Mouse (Mus musculus) C2C12 (cell line): ENCODE results near the gene Col4a2. TPM values are rescaled to one million over a fixed set of nuclear protein-coding genes. Genes with fewer than 3 reads are reported as not detected.

Source experiments
- H3K27me3 ChIP-seq: one replicate; pipeline ENCODE4 v1.6.1; 2011; ENCODE audit not compliant: control insufficient read depth, insufficient read depth, insufficient read length
- H3K36me3 ChIP-seq: one replicate; pipeline ENCODE4 v1.6.1; 2011; ENCODE audit not compliant: control insufficient read depth, insufficient read depth
- H3K4me3 ChIP-seq: one replicate; pipeline ENCODE4 v1.5.1; 2011; ENCODE audit warnings: mild to moderate bottlenecking, control low read depth; ENCODE audit not compliant: poor library complexity, insufficient read depth, severe bottlenecking
- H3K79me2 ChIP-seq: one replicate; pipeline ENCODE4 v1.6.1; 2011; ENCODE audit not compliant: control insufficient read depth, insufficient read depth
- H3K79me3 ChIP-seq: one replicate; pipeline ENCODE4 v1.6.1; 2011; ENCODE audit warnings: low read depth, control low read depth
- H3ac ChIP-seq: one replicate; pipeline ENCODE3; 2011; ENCODE audit warnings: low read depth; ENCODE audit not compliant: control insufficient read depth, insufficient read length
- CEBPB ChIP-seq: IDR thresholded peaks from one replicate; pipeline ENCODE4 v1.6.1; 2011; ENCODE audit warnings: low read depth, mild to moderate bottlenecking, control low read depth, moderate library complexity
- CTCF ChIP-seq: IDR thresholded peaks from one replicate; pipeline ENCODE4 v1.5.1; 2011; ENCODE audit not compliant: control insufficient read depth, insufficient read depth, insufficient read length
- FOSL1 ChIP-seq: IDR thresholded peaks from one replicate; pipeline ENCODE4 v1.8.0; 2011; ENCODE audit warnings: mild to moderate bottlenecking, low read length; ENCODE audit not compliant: poor library complexity, insufficient read depth, severe bottlenecking
- MAX ChIP-seq: IDR thresholded peaks from one replicate; pipeline ENCODE4 v1.6.1; 2011; ENCODE audit warnings: mild to moderate bottlenecking, control low read depth
- MYOD1 ChIP-seq: IDR thresholded peaks from one replicate; pipeline ENCODE4 v1.6.1; 2011; ENCODE audit warnings: low read depth; ENCODE audit not compliant: control insufficient read depth, insufficient read length
- MYOG ChIP-seq: IDR thresholded peaks from one replicate; pipeline ENCODE4 v1.6.1; 2011; ENCODE audit not compliant: control insufficient read depth, insufficient read length; ENCODE audit errors: extremely low read depth
- USF1 ChIP-seq: IDR thresholded peaks from one replicate; pipeline ENCODE4 v1.6.1; 2011; ENCODE audit warnings: low read depth, mild to moderate bottlenecking, control low read depth, moderate library complexity
- polyA plus RNA-seq: library from polyadenylated mRNA; unstranded; fragments of >200 nt; fragmentation: generic; extraction: Trizol; gene quantifications from one replicate; pipeline ENCODE4 v1.2.1, GENCODE M21; 2012; ENCODE audit warnings: missing spikeins

Col4a2 gene
- polyA plus RNA-seq, 1 experiment: 68.8 TPM

GRCm38 (mm10) chr8:11361546-11362277 lies 49.1 kb downstream of the Col4a2 start:
- H3K79me2 ChIP-seq: no peaks in the 10 kb centered on the region
- no peak for TF ChIP-seq CTCF
- TF ChIP-seq FOSL1: no peak
- TF ChIP-seq CEBPB: no peak
- no peak for TF ChIP-seq MAX
- no peak for TF ChIP-seq MYOG
- no peak for TF ChIP-seq MYOD1
- no peak for TF ChIP-seq USF1
- H3ac ChIP-seq: no peak overlapping the region
- no peaks in the 10 kb centered on the region for H3K27me3 ChIP-seq
- no peak overlapping the region for H3K4me3 ChIP-seq
- no peaks in the 10 kb centered on the region for H3K79me3 ChIP-seq
- H3K36me3 ChIP-seq: no peaks in the 10 kb centered on the region

- H3K79me2 ChIP-seq: peaks cover under 1% of the 10 kb centered on the region
- H3K36me3 ChIP-seq: no peaks in the 10 kb centered on the region
- no peaks in the 10 kb centered on the region for H3K79me3 ChIP-seq
- no peak for TF ChIP-seq MAX
- no peak for TF ChIP-seq CEBPB
- TF ChIP-seq CTCF: no peak
- TF ChIP-seq FOSL1: no peak
- no peak for TF ChIP-seq MYOG
- no peak for TF ChIP-seq USF1
- TF ChIP-seq MYOD1: no peak
- H3ac ChIP-seq: no peak overlapping the region
- H3K27me3 ChIP-seq: no peaks in the 10 kb centered on the region
- no peak overlapping the region for H3K4me3 ChIP-seq
These were observed 49.9 kb downstream of the Col4a2 start for GRCm38 (mm10) chr8:11362278-11363214.

GRCm38 (mm10) chr8:11363340-11364126 lies 50.9 kb downstream of the Col4a2 start:
- H3K4me3 ChIP-seq: no peak overlapping the region
- H3K36me3 ChIP-seq: no peaks in the 10 kb centered on the region
- H3K27me3 ChIP-seq: no peaks in the 10 kb centered on the region
- no peak overlapping the region for H3ac ChIP-seq
- H3K79me3 ChIP-seq: no peaks in the 10 kb centered on the region
- H3K79me2 ChIP-seq: peaks cover 10% of the 10 kb centered on the region
- no peak for TF ChIP-seq CTCF

- peaks cover 20% of the 10 kb centered on the region for H3K79me2 ChIP-seq
- H3ac ChIP-seq: no peak overlapping the region
- no peaks in the 10 kb centered on the region for H3K27me3 ChIP-seq
- TF ChIP-seq CTCF (no peak), USF1 (no peak), MYOG (no peak)
- H3K4me3 ChIP-seq: no peak overlapping the region
- no peaks in the 10 kb centered on the region for H3K79me3 ChIP-seq
- no peaks in the 10 kb centered on the region for H3K36me3 ChIP-seq
These were observed 53.6 kb downstream of the Col4a2 start for GRCm38 (mm10) chr8:11366251-11366650.

- Histone ChIP-seq H3K4me3 (no peak overlapping the region), H3K79me2 (peaks cover 20% of the 10 kb centered on the region), H3ac (no peak overlapping the region), H3K27me3 (no peaks in the 10 kb centered on the region), H3K36me3 (no peaks in the 10 kb centered on the region), H3K79me3 (no peaks in the 10 kb centered on the region)
- no peak for TF ChIP-seq FOSL1
- TF ChIP-seq CTCF: no peak
- TF ChIP-seq USF1: no peak
- no peak for TF ChIP-seq MYOG
- TF ChIP-seq MYOD1: no peak
- TF ChIP-seq CEBPB: no peak
These were observed 54.1 kb downstream of the Col4a2 start for GRCm38 (mm10) chr8:11366741-11367140.
